Mouse (Mus musculus) forebrain, embryonic 12.5 days (tissue): ENCODE results near the gene Ccpg1os. TPM values are rescaled to one million over a fixed set of nuclear protein-coding genes. Genes with fewer than 3 reads are reported as not detected.
A peak's percentile ranks its signal among the peaks of the same experiment; 100 is the strongest.

Experiments
- ATAC-seq: fragments of 200-750 bp; cut with Nextera tagmentation; 2 replicates; pipeline ENCODE4 v1.8.0; 2017; ENCODE audit warnings: moderate TSS enrichment; ENCODE audit not compliant: low FRiP score
- H3K27ac ChIP-seq: fragments of 300-500 bp; sonication (generic); 2 replicates; pipeline ENCODE4 v1.5.1; 2016; ENCODE audit warnings: mild to moderate bottlenecking
- H3K27me3 ChIP-seq: fragments of 300-500 bp; sonication (generic); 2 replicates; pipeline ENCODE4 v1.6.1; 2016; ENCODE audit warnings: mild to moderate bottlenecking
- H3K36me3 ChIP-seq: fragments of 300-500 bp; sonication (generic); replicated peaks from 2 replicates; pipeline ENCODE4 v1.6.1; 2016; ENCODE audit warnings: mild to moderate bottlenecking
- H3K4me1 ChIP-seq: fragments of 300-500 bp; sonication (generic); 2 replicates; pipeline ENCODE4 v1.6.1; 2016
- H3K4me2 ChIP-seq: fragments of 300-500 bp; sonication (generic); 2 replicates; pipeline ENCODE4 v1.6.1; 2016; ENCODE audit warnings: mild to moderate bottlenecking, moderate library complexity
- H3K4me3 ChIP-seq: fragments of 300-500 bp; sonication (generic); replicated peaks from 2 replicates; pipeline ENCODE4 v1.5.1; 2016; ENCODE audit warnings: mild to moderate bottlenecking
- H3K9ac ChIP-seq: fragments of 300-500 bp; sonication (generic); 2 replicates; pipeline ENCODE4 v1.6.1; 2016; ENCODE audit warnings: mild to moderate bottlenecking
- H3K9me3 ChIP-seq: fragments of 300-500 bp; sonication (generic); 2 replicates; pipeline ENCODE4 v1.6.1; 2016
- WGBS: fragments of 180-500 bp; shearing (Covaris S2); methylation state at CpG from one replicate; pipeline ENCODE4 v1.1.7; 2016; 5-methylcytosine and 5-hydroxymethylcytosine counted together
- polyA plus RNA-seq: library from polyadenylated mRNA; unstranded; fragments of >200 nt; fragmentation: Nextera tagmentation; extraction: Ambion mirVana; gene quantifications from 2 replicates; pipeline ENCODE4 v1.2.1, GENCODE M21; 2016

Gene Ccpg1os
- polyA plus RNA-seq, 1 experiment from 2014 or later = 21.4 TPM

DNA sequence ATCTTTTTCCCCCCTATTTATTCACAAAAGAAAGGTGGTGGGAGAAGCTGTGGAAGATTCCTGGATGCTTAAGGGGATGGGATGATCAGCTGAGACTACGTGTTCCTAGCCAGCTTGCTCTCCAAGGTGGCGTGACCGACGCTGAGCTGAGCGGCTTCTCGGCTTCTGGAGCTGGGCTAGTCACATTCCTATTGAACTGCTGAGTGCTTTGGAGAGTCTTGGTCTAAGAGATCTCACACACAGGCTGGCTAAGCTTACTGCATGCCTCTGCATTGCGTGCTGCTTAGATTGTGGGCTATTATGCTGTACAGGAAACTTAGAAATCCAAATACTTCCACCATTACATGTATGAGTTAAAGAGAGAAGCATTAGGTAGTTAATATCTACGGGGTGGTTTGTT is 18.9 kb upstream of the Ccpg1os start:
- no peaks in the 10 kb centered on the region for H3K4me1 ChIP-seq
- 86% methylated on average over 8 of the region's 8 CpGs for whole genome bisulfite sequencing
- ATAC-seq = no peak

DNA sequence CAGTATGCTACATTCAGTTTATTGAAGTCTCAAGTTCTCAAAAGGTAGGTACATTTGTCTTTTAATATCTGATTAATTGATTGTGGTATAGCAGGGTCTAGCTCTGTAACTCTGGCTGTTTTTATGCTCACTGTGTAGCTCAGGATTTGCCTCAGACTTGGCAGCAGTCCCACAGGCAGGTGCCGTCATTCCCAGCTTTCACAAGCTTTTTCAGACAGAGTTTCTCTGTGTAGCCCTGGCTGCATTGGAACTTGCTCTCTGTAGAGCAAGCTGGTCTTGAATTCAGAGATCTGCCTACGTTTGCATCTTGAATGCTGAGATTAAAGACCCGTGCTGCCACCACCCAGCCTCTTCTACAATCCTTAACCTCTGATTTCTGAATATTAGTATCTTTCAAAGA is 17.0 kb upstream of the Ccpg1os start:
- H3K36me3 ChIP-seq = peaks cover 16% of the 10 kb centered on the region
- WGBS = 66% methylated on average over 3 of the region's 3 CpGs

More for the DNA sequence above, 18.9 kb upstream of the Ccpg1os start:
- no peaks in the 10 kb centered on the region for H3K9me3 ChIP-seq
- H3K36me3 ChIP-seq = peaks cover 19% of the 10 kb centered on the region
- H3K27me3 ChIP-seq = no peaks in the 10 kb centered on the region
- H3K27ac ChIP-seq = no peak overlapping the region
- no peak overlapping the region for H3K4me3 ChIP-seq
- H3K4me2 ChIP-seq = no peak overlapping the region
- no peak overlapping the region for H3K9ac ChIP-seq

DNA sequence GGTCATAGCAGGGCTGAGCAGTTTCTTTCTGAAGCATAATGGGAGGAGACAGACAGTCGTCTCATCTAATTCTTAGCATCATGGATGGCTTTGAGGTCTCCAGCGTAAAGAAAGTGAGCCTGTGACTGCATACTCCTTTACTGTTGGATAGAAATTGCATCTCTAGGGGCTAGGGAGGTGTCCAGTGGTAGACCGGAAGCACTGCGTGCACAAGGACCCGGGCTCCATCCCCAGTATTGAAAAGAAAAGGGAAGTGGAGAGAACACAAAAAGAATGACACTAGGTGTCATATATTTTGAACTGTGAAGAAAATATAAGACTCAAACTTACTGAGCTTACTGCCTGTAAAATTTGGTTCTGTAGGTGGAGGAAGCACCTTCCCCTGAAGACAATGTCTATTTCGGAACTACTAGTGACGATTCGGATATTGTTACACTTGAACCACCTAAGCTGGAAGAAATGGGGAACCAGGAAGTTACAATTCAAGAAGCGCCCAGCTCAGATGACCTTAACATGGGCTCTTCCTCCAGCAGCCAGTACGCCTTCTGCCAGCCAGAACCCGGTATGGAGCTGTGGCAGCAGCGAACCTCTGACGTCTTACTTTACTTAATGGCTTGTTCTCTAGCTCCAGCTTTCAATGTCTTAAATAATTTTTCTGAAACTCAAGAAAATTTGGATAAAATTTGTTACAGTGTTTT is 16.3 kb upstream of the Ccpg1os start:
- Histone ChIP-seq H3K4me3 (no peak overlapping the region), H3K36me3 (peaks cover 16% of the 10 kb centered on the region), H3K9me3 (no peaks in the 10 kb centered on the region), H3K27me3 (no peaks in the 10 kb centered on the region), H3K4me1 (no peaks in the 10 kb centered on the region), H3K9ac (no peak overlapping the region), H3K27ac (no peak overlapping the region), H3K4me2 (no peak overlapping the region)
- WGBS = 90% methylated on average over 13 of the region's 13 CpGs
- no peak for ATAC-seq

More for the DNA sequence above, 17.0 kb upstream of the Ccpg1os start:
- no peak for ATAC-seq
- Histone ChIP-seq H3K9ac (no peak overlapping the region), H3K4me2 (no peak overlapping the region), H3K27ac (no peak overlapping the region), H3K9me3 (no peaks in the 10 kb centered on the region), H3K4me1 (no peaks in the 10 kb centered on the region), H3K27me3 (no peaks in the 10 kb centered on the region), H3K4me3 (no peak overlapping the region)

DNA sequence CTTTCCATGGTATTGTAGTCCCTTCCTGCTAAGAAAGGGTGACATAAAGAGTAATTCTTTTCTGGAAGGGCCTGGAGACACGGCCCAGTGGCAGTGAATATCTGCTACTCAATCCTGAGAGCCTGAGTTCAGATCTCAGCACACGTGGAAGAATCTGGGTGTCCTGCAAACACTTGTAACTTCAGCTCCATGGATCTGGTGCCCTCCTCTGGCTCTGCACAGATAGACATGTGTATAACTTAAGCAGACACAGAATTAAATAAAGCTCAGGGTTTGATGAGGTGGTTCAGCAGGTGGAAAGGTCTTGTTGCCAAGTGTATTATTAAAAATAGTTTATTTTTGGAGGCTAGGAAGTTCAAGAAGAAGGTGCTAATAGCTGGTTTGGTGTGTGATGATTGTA is 15.3 kb upstream of the Ccpg1os start:
- ATAC-seq = no peak
- H3K4me1 ChIP-seq = no peaks in the 10 kb centered on the region
- H3K9ac ChIP-seq = no peak overlapping the region
- no peak overlapping the region for H3K27ac ChIP-seq
- peaks cover 9% of the 10 kb centered on the region for H3K36me3 ChIP-seq
- no peak overlapping the region for H3K4me3 ChIP-seq
- H3K9me3 ChIP-seq = no peaks in the 10 kb centered on the region
- no peaks in the 10 kb centered on the region for H3K27me3 ChIP-seq
- WGBS = 71% methylated on average over 2 of the region's 2 CpGs
- H3K4me2 ChIP-seq = no peak overlapping the region

DNA sequence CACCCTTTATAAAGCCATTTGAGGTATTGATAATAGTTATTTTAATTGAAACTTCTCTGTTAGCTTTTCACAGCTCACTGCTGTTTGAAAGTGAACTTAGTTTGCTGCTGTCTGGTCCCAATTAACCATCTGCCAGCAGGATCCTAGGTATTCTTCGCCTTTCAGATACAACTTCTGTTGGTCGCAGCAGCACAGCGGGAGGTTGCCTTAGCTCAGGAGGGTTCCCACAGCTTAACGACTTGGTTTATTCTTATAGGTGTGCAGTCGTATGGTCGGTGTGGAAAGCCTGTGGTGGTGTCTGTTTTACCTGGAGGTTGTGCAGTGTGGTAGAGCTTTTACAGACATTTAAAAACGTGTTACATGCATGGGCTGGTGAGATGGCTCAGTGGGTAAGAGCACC is 11.6 kb upstream of the Ccpg1os start:
- ATAC-seq = no peak
- no peaks in the 10 kb centered on the region for H3K36me3 ChIP-seq
- H3K9ac ChIP-seq = no peak overlapping the region
- H3K4me2 ChIP-seq = no peak overlapping the region
- H3K4me3 ChIP-seq = no peak overlapping the region
- H3K9me3 ChIP-seq = no peaks in the 10 kb centered on the region
- H3K4me1 ChIP-seq = no peaks in the 10 kb centered on the region
- H3K27ac ChIP-seq = no peak overlapping the region
- no peaks in the 10 kb centered on the region for H3K27me3 ChIP-seq
- 50% methylated on average over 7 of the region's 7 CpGs for WGBS

DNA sequence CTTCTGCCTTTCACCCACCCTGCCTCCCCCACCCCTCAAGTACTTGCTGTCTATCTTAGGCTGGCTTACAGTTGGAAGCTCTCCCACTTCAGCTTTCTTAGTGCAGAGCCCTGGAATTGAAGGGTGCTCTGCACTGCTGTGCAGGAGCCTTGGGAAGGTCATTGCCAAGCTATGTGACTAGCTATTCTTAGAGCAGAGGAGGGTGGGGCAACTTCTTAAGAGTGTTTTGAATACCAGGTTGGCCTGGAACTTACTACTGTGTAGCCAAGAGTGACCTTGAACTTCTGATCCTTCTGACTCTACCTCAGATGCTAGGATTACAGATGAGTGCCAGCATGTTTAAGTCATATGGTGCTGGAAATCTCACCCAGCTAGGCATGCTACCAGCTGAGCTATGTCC is 11.0 kb upstream of the Ccpg1os start:
- ATAC-seq = no peak
- Histone ChIP-seq H3K4me1 (no peaks in the 10 kb centered on the region), H3K4me2 (no peak overlapping the region)

DNA sequence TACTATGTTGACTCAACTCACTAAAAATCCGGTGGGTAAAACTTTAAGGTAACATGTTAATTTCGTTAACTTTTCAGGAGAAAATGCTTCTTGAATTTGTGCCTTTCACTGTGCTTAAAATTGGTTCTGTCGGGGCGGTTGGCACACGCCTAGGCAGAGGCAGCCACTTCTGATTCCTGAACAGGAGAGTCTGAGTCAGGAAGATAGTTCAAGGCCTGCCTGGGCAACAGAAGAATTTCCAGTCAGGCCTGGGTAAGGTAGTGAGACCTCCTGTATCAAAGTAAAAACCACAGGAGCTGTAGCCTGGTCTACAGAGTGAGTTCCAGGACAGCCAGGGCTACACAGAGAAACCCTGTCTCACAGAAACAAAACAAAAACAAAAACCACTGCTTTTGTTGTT is 7.4 kb upstream of the Ccpg1os start:
- ATAC-seq = no peak
- Histone ChIP-seq H3K27ac (no peak overlapping the region), H3K36me3 (no peaks in the 10 kb centered on the region), H3K9me3 (no peaks in the 10 kb centered on the region), H3K4me1 (no peaks in the 10 kb centered on the region), H3K4me3 (no peak overlapping the region), H3K9ac (no peak overlapping the region), H3K27me3 (no peaks in the 10 kb centered on the region), H3K4me2 (no peak overlapping the region)
- WGBS = 87% methylated on average over 5 of the region's 5 CpGs

More for the DNA sequence above, 11.0 kb upstream of the Ccpg1os start:
- H3K4me3 ChIP-seq = no peak overlapping the region
- H3K9ac ChIP-seq = no peak overlapping the region
- no peaks in the 10 kb centered on the region for H3K36me3 ChIP-seq
- no peak overlapping the region for H3K27ac ChIP-seq
- H3K27me3 ChIP-seq = no peaks in the 10 kb centered on the region
- H3K9me3 ChIP-seq = no peaks in the 10 kb centered on the region

DNA sequence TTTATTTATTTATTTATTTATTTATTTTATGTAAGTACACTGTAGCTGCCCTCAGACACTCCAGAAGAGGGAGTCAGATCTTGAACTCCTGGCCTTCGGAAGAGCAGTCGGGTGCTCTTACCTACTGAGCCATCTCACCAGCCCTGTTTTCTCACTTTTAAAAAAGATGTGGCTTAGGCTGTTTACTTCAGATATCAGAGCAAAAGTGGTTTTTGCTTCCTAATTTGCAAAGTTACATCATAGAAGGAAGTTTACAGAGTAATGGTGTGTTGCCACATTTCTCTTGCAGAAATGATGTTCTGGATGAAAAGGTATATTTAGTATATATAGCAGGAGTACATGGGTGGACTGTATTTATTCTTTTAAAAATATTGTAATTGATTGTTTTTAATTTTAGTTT is 6.2 kb upstream of the Ccpg1os start:
- H3K36me3 ChIP-seq = no peaks in the 10 kb centered on the region
- H3K4me2 ChIP-seq = no peak overlapping the region
- no peak for ATAC-seq
- no peaks in the 10 kb centered on the region for H3K27me3 ChIP-seq
- WGBS = 90% methylated on average over 2 of the region's 2 CpGs
- H3K9ac ChIP-seq = no peak overlapping the region
- no peak overlapping the region for H3K4me3 ChIP-seq
- H3K9me3 ChIP-seq = no peaks in the 10 kb centered on the region
- H3K4me1 ChIP-seq = peaks cover 4% of the 10 kb centered on the region; the same call in 1 of the 2 replicates
- H3K27ac ChIP-seq = no peak overlapping the region

DNA sequence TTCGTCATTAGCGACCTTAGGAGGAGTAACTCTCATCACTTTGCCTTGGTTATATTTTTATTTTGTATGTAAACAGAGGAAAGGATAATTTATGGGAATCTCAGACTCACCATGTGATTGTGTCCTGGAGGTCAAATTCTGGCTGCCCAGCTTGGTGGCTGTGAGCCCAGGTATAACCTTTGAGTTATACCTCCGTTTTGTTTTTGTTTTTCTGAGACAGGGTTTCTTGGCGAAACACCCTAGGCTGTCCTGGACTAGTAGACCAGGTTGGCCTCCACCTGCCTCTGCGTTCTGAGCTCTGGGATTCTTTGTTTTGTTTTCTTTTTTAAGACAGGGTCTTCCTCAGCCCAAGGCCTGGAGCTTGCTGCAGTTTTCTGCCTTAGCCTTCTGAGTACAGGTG is 3.5 kb upstream of the Ccpg1os start:
- ATAC-seq = no peak
- WGBS = 89% methylated on average over 5 of the region's 5 CpGs
- Histone ChIP-seq H3K9me3 (no peaks in the 10 kb centered on the region), H3K4me2 (no peak overlapping the region), H3K27ac (no peak overlapping the region), H3K4me1 (peaks cover 18% of the 10 kb centered on the region), H3K27me3 (no peaks in the 10 kb centered on the region), H3K9ac (no peak overlapping the region), H3K36me3 (no peaks in the 10 kb centered on the region), H3K4me3 (no peak overlapping the region)

DNA sequence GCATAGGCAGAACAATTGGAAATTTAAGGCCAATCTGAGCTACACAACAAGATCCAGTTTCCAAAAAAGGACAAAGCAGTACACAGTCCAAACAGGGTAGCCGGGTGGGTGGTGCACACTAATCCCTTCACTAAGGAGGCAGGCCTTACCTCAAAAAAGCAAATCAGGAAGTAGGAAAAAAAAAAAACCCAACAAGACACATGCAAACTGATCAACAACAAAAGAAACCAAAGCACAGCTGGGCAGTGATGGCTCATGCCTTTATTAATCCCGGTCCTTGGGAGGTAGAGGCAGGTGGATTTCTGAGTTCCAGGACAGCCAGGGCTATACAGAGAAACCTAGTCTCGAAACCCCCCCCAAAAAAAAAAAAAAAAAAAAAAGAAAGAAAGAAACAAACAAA is 2.5 kb upstream of the Ccpg1os start:
- Histone ChIP-seq H3K9me3 (no peaks in the 10 kb centered on the region), H3K9ac (peak overlapping the region; percentile 17; the same call in 1 of the 2 replicates), H3K36me3 (no peaks in the 10 kb centered on the region), H3K27ac (no peak overlapping the region), H3K4me2 (no peak overlapping the region), H3K27me3 (no peaks in the 10 kb centered on the region), H3K4me1 (peaks cover 18% of the 10 kb centered on the region), H3K4me3 (no peak overlapping the region)
- WGBS = 56% methylated on average over 3 of the region's 3 CpGs
- no peak for ATAC-seq

DNA sequence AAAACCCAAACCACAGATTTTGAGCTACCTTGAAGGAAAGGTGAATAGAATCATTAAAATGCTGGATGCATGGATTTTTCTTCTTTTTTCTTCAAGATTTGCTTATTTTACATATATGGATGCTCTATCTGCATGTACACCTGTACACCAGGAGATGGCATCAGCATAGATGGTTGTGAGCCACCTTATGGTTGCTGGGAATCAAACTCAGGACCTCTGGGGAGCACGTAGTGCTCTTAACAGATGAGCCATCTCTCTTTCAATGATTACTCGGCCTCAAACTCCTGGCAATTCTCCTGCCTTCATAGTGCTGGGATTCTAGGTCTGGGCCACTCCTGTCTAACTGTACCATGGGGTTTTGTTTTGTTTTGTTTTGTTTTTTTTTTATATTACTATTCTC is 2.1 kb downstream of the Ccpg1os start:
- no peaks in the 10 kb centered on the region for H3K9me3 ChIP-seq
- 63% methylated on average over 2 of the region's 2 CpGs for WGBS
- H3K9ac ChIP-seq = no peak overlapping the region
- H3K4me2 ChIP-seq = no peak overlapping the region
- H3K27me3 ChIP-seq = no peaks in the 10 kb centered on the region
- ATAC-seq = no peak
- no peak overlapping the region for H3K27ac ChIP-seq
- H3K36me3 ChIP-seq = no peaks in the 10 kb centered on the region
- H3K4me1 ChIP-seq = peaks cover 18% of the 10 kb centered on the region
- no peak overlapping the region for H3K4me3 ChIP-seq

DNA sequence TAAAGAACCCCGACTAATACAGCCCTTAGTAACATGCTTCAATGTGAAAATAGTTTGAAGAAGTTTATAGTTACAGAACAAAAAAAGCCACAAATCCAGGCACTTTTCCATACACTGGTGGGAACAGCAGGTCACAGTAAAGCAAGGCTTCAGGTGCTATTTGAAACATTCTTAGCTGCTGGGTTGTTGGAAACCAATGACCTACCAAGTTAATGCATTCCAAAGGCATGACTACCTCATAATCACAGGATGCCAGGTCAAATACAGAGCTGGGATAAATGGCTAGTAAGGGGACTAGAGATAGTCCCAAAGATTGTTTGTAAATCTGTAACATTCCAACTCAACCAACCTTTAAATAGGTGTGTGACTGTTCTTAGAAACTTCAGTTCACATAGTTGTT is 9.9 kb downstream of the Ccpg1os start:
- Histone ChIP-seq H3K4me3 (no peak overlapping the region), H3K36me3 (no peaks in the 10 kb centered on the region), H3K27me3 (no peaks in the 10 kb centered on the region), H3K9me3 (no peaks in the 10 kb centered on the region), H3K4me1 (no peaks in the 10 kb centered on the region), H3K9ac (no peak overlapping the region), H3K27ac (no peak overlapping the region), H3K4me2 (no peak overlapping the region)
- WGBS = 85% methylated on average over 1 of the region's 1 CpGs
- no peak for ATAC-seq

DNA sequence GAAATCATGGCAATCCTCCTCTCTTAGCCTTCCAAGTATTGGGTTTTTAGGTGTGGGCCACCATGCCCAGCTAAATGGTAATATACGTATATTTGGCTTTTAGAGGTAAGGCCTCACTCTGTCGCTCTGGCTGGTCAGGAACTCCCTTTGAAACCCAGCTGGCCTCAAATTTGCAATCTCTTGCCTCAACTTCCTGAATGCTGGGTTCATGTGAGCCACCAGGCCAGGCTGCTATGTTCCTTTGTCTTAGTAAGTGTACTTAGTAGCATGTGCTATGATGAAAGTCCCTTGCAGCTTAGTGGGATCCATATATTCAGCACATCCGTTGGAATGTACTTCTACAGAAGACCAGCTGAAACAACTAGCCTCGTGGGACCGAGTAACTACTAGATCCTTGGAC is 10.4 kb downstream of the Ccpg1os start:
- Histone ChIP-seq H3K4me2 (no peak overlapping the region), H3K27ac (no peak overlapping the region)
- WGBS = 89% methylated on average over 5 of the region's 5 CpGs

More for the DNA sequence above, 10.4 kb downstream of the Ccpg1os start:
- no peak overlapping the region for H3K9ac ChIP-seq
- H3K4me3 ChIP-seq = no peak overlapping the region
- H3K9me3 ChIP-seq = no peaks in the 10 kb centered on the region
- no peaks in the 10 kb centered on the region for H3K27me3 ChIP-seq
- H3K4me1 ChIP-seq = no peaks in the 10 kb centered on the region
- H3K36me3 ChIP-seq = no peaks in the 10 kb centered on the region
- ATAC-seq = no peak
